Mouse (Mus musculus) forelimb bud, embryonic 11.5 days (tissue): ENCODE data around the gene Ces1c.

Experiments used
- DNase-seq: peaks from one replicate; pipeline ENCODE4 v3.0.0-alpha.2; 2012; ENCODE audit warnings: low read depth, low spot score

The Ces1c gene

GRCm38 (mm10) chr8:93131233-93131980, at the start of gene Ces1c:
Ces1c (minus strand) TSS chr8:93131283.
- no peak for DNase-seq

- DNase-seq, result no peak
Observed at GRCm38 (mm10) chr8:93180581-93181129, 49.6 kb upstream of the Ces1c start.

GRCm38 (mm10) chr8:93176593-93176992, 45.5 kb upstream of the Ces1c start:
- DNase-seq, result peak; percentile 9

GRCm38 (mm10) chr8:93174554-93174953, 43.5 kb upstream of the Ces1c start:
- DNase-seq, result no peak

- no peak for DNase-seq
Observed at GRCm38 (mm10) chr8:93171846-93172590, 40.9 kb upstream of the Ces1c start.

GRCm38 (mm10) chr8:93163363-93163762, 32.3 kb upstream of the Ces1c start:
- DNase-seq, result no peak

- no peak for DNase-seq
Observed at GRCm38 (mm10) chr8:93151401-93151800, 20.3 kb upstream of the Ces1c start.

GRCm38 (mm10) chr8:93147331-93147730, 16.2 kb upstream of the Ces1c start:
- DNase-seq, result no peak

GRCm38 (mm10) chr8:93140696-93141095, 9.6 kb upstream of the Ces1c start:
- DNase-seq, result peak; percentile 59

- DNase-seq, result no peak
Observed at GRCm38 (mm10) chr8:93132196-93132595, 1.1 kb upstream of the Ces1c start.

GRCm38 (mm10) chr8:93126476-93126875, 4.6 kb downstream of the Ces1c start:
- DNase-seq, result no peak

- DNase-seq, result no peak
Observed at GRCm38 (mm10) chr8:93122005-93122404, 9.1 kb downstream of the Ces1c start.

GRCm38 (mm10) chr8:93095376-93095775, 35.7 kb downstream of the Ces1c start:
- DNase-seq, result no peak

- DNase-seq, result no peak
Observed at GRCm38 (mm10) chr8:93091324-93091723, 39.8 kb downstream of the Ces1c start.

- no peak for DNase-seq
Observed at GRCm38 (mm10) chr8:93088686-93089122, 42.4 kb downstream of the Ces1c start.

GRCm38 (mm10) chr8:93088193-93088592, 42.9 kb downstream of the Ces1c start:
- DNase-seq, result no peak

GRCm38 (mm10) chr8:93079887-93080286, 51.2 kb downstream of the Ces1c start, which contains the start of gene Ces1b:
Ces1b (minus strand) TSS chr8:93080017.
- DNase-seq, result no peak

GRCm38 (mm10) chr8:93075251-93075650, 55.8 kb downstream of the Ces1c start:
- no peak for DNase-seq

- no peak for DNase-seq
Observed at GRCm38 (mm10) chr8:93063416-93064117, 67.5 kb downstream of the Ces1c start.

- peak; percentile 52 for DNase-seq
Observed at GRCm38 (mm10) chr8:93059185-93059584, 71.9 kb downstream of the Ces1c start.

- no peak for DNase-seq
Observed at GRCm38 (mm10) chr8:93055238-93055637, 75.8 kb downstream of the Ces1c start.
